Mouse (Mus musculus) hematopoietic stem cell, adult 5-6 weeks (primary cell): ENCODE data around the gene Iqsec3. TPM values are rescaled to one million over a fixed set of nuclear protein-coding genes. Genes with fewer than 3 reads are reported as not detected.

Source experiments
- ATAC-seq, 2 experiments: fragments of 125-278 bp in 1 of 2; replicated peaks in 1 of 2; 2 replicates each; pipeline ENCODE4 v1.8.0; 2016 to 2017; ENCODE audit warnings: inconsistent platforms in 2 of 2, mild to moderate bottlenecking in 2 of 2, moderate number of reproducible peaks in 2 of 2, low read depth in 1 of 2, moderate TSS enrichment in 1 of 2; ENCODE audit not compliant: low FRiP score in 2 of 2, poor library complexity in 2 of 2, severe bottlenecking in 2 of 2, insufficient read depth in 1 of 2, low TSS enrichment in 1 of 2
- total RNA-seq: library from RNA; stranded (forward); fragments of 172-1452, 232-1000 nt; gene quantifications from 2 replicates; pipeline ENCODE4 v1.2.3, GENCODE M21; 2017

Iqsec3 gene
- total RNA-seq, 1 experiment from 2014 or later, result not detected

GRCm38 (mm10) chr6:121385397-121385796 is 88.1 kb downstream of the Iqsec3 start:
- ATAC-seq, result peak; percentile 18 to 55; a peak in 3 of 4 replicates

GRCm38 (mm10) chr6:121382071-121382470 is 91.4 kb downstream of the Iqsec3 start:
- ATAC-seq, result no peak

DNA sequence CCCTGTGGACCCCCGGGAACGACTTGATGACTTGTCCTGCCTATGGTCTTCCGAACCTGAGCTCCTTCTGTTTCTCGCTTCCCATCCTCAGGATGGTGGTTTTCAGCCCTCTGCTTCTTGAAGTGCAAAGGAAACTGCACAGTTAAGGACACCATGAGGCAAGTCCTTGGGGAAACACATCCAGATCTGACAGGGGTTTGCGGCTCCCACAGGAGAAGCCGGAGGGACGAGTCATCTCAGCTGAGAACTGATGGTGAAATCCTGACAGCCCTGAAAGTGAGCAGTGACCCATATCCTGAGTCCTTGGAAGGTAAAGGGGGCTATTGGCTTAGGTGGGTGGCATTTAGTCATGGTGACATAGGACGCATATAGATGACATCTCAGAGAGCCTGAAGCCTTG is 92.9 kb downstream of the Iqsec3 start:
- ATAC-seq, result no peak

DNA sequence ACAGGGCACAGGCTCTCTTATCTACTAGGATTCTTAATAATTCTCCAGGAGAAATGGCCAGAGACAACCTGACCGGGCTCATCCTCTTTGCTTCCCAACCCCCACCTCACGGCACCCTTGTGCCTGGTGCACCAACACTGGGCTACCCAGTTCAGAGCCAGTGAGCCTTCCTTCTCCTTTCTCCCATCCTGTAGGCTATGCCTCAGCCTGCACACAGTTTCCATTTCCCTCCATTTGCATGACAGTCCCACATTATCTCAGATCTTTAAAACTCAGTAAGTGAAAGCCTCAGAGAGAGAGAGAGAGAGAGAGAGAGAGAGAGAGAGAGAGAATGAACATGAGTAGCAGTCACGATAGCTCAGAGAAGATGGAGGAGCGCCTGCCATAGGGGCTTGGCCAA is 95.2 kb downstream of the Iqsec3 start:
- no peak for ATAC-seq

- ATAC-seq, result no peak
Measured at GRCm38 (mm10) chr6:121376159-121376558, 97.3 kb downstream of the Iqsec3 start.

DNA sequence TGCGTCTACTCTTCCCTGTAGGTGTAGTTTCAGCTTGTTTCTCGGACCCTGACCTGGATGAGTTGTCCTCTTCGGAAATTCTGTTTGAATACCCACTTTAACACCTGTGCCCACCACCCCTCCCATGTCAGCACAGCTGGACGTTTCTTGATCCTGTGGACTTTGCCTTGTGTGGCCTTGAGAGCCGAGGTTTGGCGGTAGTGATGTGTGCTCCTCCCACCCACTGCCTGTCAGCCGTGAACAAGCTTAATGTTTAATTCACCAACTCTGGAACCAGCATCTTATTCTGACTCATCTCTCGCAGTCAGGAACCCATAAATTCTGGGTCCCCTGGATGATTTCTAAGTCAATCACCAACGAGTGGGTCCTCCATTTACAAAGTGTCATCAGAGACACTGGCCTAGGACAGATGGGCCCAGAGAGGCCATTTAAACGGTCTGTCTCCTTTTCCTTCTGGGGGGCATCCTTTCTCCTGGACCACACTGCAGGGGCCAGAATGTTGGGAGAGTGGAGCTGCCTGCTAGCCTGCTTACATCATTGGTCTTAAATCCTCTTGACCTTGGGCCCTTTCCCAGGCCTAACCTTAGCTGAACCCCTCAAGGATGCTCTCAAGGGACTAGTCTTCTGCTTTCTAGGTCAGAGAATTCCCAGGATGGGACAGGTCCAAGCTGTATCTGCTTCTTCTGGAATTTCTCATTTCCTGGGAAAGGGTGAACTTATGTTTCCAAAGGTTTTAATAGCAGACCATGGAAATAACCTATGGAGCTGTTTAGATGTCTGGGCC is 102.1 kb downstream of the Iqsec3 start:
- ATAC-seq, result no peak

DNA sequence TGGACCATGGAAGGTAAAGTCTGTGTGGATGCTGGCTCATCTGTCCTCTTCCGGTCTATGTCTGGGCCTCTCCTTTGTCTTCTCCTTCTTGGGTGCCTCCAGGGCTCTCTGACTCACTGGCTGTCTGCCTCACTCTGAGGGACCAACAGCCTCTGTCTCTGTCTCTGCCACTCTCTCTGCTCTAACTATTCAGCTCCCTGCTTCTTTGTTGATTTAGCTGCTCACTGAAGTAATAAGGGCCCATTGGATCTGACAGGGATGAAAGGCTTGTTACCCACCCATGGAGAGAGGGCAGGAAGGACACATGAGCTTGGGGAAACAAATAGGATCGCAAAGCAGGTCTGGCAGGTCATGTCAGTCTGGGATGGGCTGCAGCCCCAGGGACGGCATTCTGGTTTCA is 106.4 kb downstream of the Iqsec3 start:
- no peak for ATAC-seq

DNA sequence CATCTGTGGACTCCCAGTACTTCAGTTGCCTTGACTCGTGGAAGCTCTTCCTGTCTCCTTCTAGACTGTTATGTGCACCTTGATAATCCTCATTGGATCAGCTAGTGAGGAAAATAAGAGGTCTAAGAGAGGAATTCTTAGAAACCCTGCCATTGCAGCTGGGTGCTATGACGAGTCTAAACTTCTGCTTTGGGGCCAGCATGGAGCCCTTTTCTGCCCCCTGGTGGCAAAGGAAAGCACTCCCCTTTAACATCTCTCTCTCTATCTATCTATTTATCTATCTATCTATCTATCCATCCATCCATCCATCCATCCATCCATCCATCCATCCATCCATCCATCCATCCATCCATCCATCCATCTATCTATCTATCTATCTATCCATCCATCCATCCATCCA is 106.9 kb downstream of the Iqsec3 start:
- peak; percentile 60 to 69; a peak in 2 of 4 replicates for ATAC-seq

DNA sequence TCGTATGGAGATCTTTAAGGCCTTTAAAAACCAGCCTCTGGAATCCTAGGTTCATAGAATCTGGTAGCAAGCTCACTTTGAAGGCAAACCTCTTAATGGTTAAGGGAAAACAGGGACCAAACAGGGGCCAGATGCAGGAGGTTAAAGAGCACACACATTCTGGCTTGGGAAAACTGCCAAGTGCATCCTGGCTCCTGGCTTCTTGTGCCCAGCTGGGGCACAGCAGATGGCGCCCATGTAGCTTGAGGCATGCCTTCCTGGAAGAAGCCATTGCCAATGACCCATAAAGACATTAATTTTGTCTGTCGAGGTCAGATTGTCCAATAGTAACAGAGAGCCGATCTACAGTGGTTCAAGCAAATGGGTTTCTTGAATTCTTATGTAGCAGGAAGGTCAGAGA is 109.5 kb downstream of the Iqsec3 start:
- no peak for ATAC-seq

GRCm38 (mm10) chr6:121363061-121363460 is 110.4 kb downstream of the Iqsec3 start:
- no peak for ATAC-seq

- no peak for ATAC-seq
Measured at GRCm38 (mm10) chr6:121357232-121357631, 116.2 kb downstream of the Iqsec3 start.

- ATAC-seq, result no peak
Measured at GRCm38 (mm10) chr6:121356041-121356440, 117.4 kb downstream of the Iqsec3 start.

DNA sequence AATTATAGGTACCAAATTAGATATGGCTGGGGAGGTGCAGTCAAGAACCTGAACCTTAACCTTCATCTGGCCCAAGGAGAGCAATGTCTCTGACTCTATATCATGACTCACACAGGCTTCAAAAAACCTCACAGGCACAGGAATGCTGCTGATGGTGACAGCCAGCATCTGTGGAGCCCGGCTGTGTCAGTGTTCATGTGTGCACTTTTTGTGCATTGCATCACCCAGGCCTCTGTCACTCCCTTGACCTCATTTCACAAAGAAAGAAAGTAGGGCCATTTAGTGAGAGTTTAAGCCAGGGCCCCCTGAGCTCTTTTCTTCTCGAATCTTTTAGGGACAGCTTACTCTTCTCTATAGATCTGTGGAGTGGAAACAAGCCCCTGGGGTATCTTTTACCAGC is 121.2 kb downstream of the Iqsec3 start:
- ATAC-seq, result no peak

- ATAC-seq, result no peak
Measured at GRCm38 (mm10) chr6:121346428-121346827, 127.0 kb downstream of the Iqsec3 start.

- no peak for ATAC-seq
Measured at GRCm38 (mm10) chr6:121344329-121344728, 129.1 kb downstream of the Iqsec3 start.

DNA sequence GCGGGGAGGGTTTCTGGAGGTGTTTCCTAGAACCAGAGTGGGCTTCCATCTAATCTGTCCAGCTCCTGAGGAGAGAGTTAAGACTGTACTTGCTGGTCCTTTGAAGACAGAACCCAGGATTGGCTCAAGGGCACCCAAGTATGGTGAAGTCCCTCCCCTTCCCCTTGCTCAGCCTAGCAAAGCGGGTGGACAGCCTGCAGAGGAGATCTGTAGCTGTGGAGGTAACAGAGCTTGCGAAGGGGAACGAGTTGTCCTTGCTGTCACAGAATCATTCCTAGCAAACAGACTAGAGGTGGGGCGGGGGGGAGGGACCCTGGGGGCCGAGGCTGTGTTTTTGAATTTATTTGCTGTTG is 129.7 kb downstream of the Iqsec3 start:
- no peak for ATAC-seq

GRCm38 (mm10) chr6:121343026-121343770 is 130.3 kb downstream of the Iqsec3 start, which contains the start of gene Slc6a12:
Gene Slc6a12 (plus strand): TSS chr6:121343076.
- ATAC-seq, result peak; percentile 72

- ATAC-seq, result peak; percentile 48 to 52
Measured at GRCm38 (mm10) chr6:121341650-121342049, 131.8 kb downstream of the Iqsec3 start.

- no peak; a peak in 1 of 4 replicates for ATAC-seq
Measured at GRCm38 (mm10) chr6:121338519-121338896, 135.0 kb downstream of the Iqsec3 start.
